Mouse (Mus musculus): ENCODE data around the gene Mylk.

DNA sequence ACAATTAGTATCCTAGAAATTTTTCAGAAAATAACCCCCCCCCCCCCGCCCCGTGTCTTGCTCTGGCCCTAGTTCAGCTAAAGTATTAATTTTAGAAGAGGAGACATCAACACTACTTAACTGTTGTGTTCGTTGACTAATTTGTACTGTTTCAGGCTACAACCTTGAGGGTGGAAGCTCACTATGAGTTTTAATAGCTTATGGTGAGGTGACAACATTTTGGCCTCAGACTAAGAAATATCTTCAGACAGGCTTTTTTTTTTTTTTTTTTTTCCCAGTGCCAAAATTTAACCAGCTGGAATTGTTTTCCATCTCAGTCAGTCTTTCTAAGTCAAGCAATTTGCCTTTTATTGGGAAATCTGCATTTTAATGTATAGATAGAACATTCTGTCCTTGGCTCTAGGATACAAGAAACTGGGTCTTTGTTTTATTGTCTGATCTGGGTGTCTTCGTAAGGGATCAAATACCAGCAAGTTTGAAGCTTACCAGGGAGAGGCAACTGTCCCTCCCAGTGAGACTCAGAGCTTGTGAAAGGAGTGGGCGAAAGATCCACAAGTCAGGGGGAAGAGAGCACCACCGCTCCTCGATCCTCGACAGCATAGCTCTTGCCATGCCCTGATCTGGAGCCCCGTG is 19.1 kb downstream of the Mylk start:
- TF ChIP-seq CTCF (IDR thresholded peaks at IDR 0.05; ENCODE audit: borderline replicate concordance, insufficient read depth, low read depth, low read length) (no peak), POLR2A (IDR thresholded peaks at IDR 0.05; ENCODE audit: borderline replicate concordance, insufficient read depth, low read length) (no peak)

Data from cerebellum, adult 2 months (tissue).